Mouse (Mus musculus) G1E (cell line): ENCODE results near the gene Rfx3.
A peak's percentile ranks its signal among the peaks of the same experiment; 100 is the strongest.

Source experiments
- CTCF ChIP-seq: IDR thresholded peaks from 2 replicates; pipeline ENCODE4 v1.5.1; 2012; ENCODE audit warnings: low read depth, low read length, inconsistent platforms, mixed read lengths
- GATA1 ChIP-seq: IDR thresholded peaks from 2 replicates; pipeline ENCODE4 v1.6.1; 2012; ENCODE audit warnings: borderline replicate concordance, low read length, inconsistent platforms, mixed read lengths
- TAL1 ChIP-seq: conservative IDR thresholded peaks from 2 replicates; pipeline ENCODE4 v1.6.1; 2012; ENCODE audit warnings: low read depth, low read length, inconsistent platforms, mixed read lengths

DNA sequence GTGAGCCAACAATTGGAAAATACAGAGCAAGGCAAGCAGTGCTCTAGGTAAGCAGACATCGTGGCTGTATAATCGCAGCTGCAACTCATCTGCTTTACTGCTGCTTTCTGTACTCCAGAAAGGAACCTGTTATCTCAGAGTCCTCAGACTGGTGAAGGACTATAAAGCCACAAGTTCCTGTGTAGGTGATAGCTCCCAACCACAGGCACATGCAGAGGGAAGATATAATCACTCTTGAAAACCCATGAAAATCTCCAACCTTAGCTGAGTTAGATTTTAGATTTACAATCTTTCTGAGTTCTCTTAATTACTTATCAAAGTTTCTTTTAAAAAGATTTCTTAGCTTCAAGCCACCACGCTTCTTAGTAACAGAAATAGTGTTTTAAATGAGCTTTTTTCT, 84.6 kb downstream of the Rfx3 start:
- TF ChIP-seq CTCF = no peak
- TF ChIP-seq GATA1 = no peak
- TF ChIP-seq TAL1 = peak; percentile 60
